Mouse (Mus musculus) ES-E14 (cell line): ENCODE measurements around the gene Limk1. TPM values are rescaled to one million over a fixed set of nuclear protein-coding genes. Genes with fewer than 3 reads are reported as not detected.
A peak's percentile ranks its signal among the peaks of the same experiment; 100 is the strongest.

ENCODE experiments used
- DNase-seq: peaks from one replicate; pipeline ENCODE4 v3.0.0-alpha.2; 2013; ENCODE audit warnings: low read depth, low spot score
- H3K27ac ChIP-seq: 2 replicates; pipeline ENCODE4 v1.5.1; 2012; ENCODE audit warnings: low read depth, mild to moderate bottlenecking, low read length, moderate library complexity, mixed read lengths; ENCODE audit not compliant: poor library complexity, insufficient read depth, severe bottlenecking
- H3K36me3 ChIP-seq: 2 replicates; pipeline ENCODE4 v1.6.1; 2012; ENCODE audit warnings: mild to moderate bottlenecking, low read length, moderate library complexity, mixed read lengths; ENCODE audit not compliant: control insufficient read depth, poor library complexity, insufficient read depth, severe bottlenecking
- H3K4me1 ChIP-seq, 2 experiments: fragments of 150-350 bp in 1 of 2; sonication (generic) in 1 of 2; 2 replicates each; pipeline ENCODE4 v1.6.1; 2012; ENCODE audit warnings: low read length in 2 of 2, mild to moderate bottlenecking in 1 of 2, mixed read lengths in 1 of 2; ENCODE audit not compliant: control insufficient read depth in 2 of 2, insufficient read depth in 2 of 2, poor library complexity in 1 of 2
- H3K4me3 ChIP-seq, 2 experiments: fragments of 150-350 bp in 1 of 2; sonication (generic) in 1 of 2; 2 replicates each; pipeline ENCODE4 v1.5.1; 2012; ENCODE audit warnings: low read length in 2 of 2, low read depth in 1 of 2, mild to moderate bottlenecking in 1 of 2, mixed read lengths in 1 of 2; ENCODE audit not compliant: insufficient read depth in 1 of 2, poor library complexity in 1 of 2, severe bottlenecking in 1 of 2
- H3K9ac ChIP-seq: 2 replicates; pipeline ENCODE4 v1.6.1; 2012; ENCODE audit warnings: low read depth, mild to moderate bottlenecking, low read length, mixed read lengths; ENCODE audit not compliant: poor library complexity, insufficient read depth, severe bottlenecking
- H3K9me3 ChIP-seq: fragments of 150-350 bp; sonication (generic); 2 replicates; pipeline ENCODE4 v1.6.1; 2012; ENCODE audit warnings: low read depth, mild to moderate bottlenecking, low read length; ENCODE audit not compliant: control insufficient read depth, insufficient read depth
- CHD2 ChIP-seq: IDR thresholded peaks from 2 replicates; pipeline ENCODE4 v1.6.1; 2014; ENCODE audit warnings: mild to moderate bottlenecking, low read depth, low read length, inconsistent platforms
- HCFC1 ChIP-seq: IDR thresholded peaks from 2 replicates; pipeline ENCODE4 v1.6.1; 2012; ENCODE audit warnings: low read length, inconsistent platforms, borderline replicate concordance; ENCODE audit not compliant: insufficient read depth
- MAFK ChIP-seq: IDR thresholded peaks from 2 replicates; pipeline ENCODE4 v1.6.1; 2014; ENCODE audit warnings: mild to moderate bottlenecking, low read depth, low read length, inconsistent platforms; ENCODE audit not compliant: insufficient read depth
- ZC3H11A ChIP-seq: IDR thresholded peaks from 2 replicates; pipeline ENCODE4 v1.6.1; 2012; ENCODE audit warnings: low read depth, mild to moderate bottlenecking, inconsistent platforms, low read length, borderline replicate concordance
- ZNF384 ChIP-seq: IDR thresholded peaks from 2 replicates; pipeline ENCODE4 v1.6.1; 2012; ENCODE audit warnings: low read depth, low read length, inconsistent platforms
- in situ Hi-C, 2 experiments: fragments of 600-800 bp; cut with MboI; formaldehyde crosslinking; loops; one replicate each; pipeline ENCODE4 v1.15.1; 2025; ENCODE audit warnings: low sequenced_read_pairs in 2 of 2, inconsistent platforms in 1 of 2; ENCODE audit not compliant: unreplicated experiment in 2 of 2
- total RNA-seq: library from RNA; depleted of rRNA; stranded (reverse); fragments of 300-350 nt; gene quantifications from 2 replicates; pipeline ENCODE4 v1.2.3, GENCODE M21; 2012; rRNA removed

The Limk1 gene
- total RNA-seq = 14.0 and 15.9 TPM in 2 replicates

GRCm38 (mm10) chr5:134688086-134688717 lies at the start of gene Limk1:
TSS of gene Limk1 (minus strand) at chr5:134688598.
- Histone ChIP-seq H3K4me1 (peaks cover 0 to 2% of the 10 kb centered on the region in 2 experiments; a peak in 2 of 4 replicates), H3K4me3 (peak within 1 kb of the TSS; percentile 81 to 94), H3K9ac (peak within 1 kb of the TSS; percentile 69), H3K27ac (no peak within 1 kb of the TSS), H3K9me3 (no peaks in the 10 kb centered on the region), H3K36me3 (no peaks in the 10 kb centered on the region; the same call in 1 of the 2 replicates)
- TF ChIP-seq ZNF384 = no peak
- TF ChIP-seq MAFK = no peak
- TF ChIP-seq HCFC1 = no peak
- TF ChIP-seq CHD2 = no peak
- no peak for TF ChIP-seq ZC3H11A
- in situ Hi-C loops = no loop called here
- no peak for DNase-seq

GRCm38 (mm10) chr5:134734920-134735319 lies 46.5 kb upstream of the Limk1 start:
- TF ChIP-seq ZNF384 = no peak
- TF ChIP-seq HCFC1 = no peak
- no peak for TF ChIP-seq MAFK
- no peak for TF ChIP-seq ZC3H11A
- TF ChIP-seq CHD2 = no peak
- Histone ChIP-seq H3K4me3 (no peak overlapping the region), H3K9ac (no peak overlapping the region), H3K27ac (no peak overlapping the region; the same call in 1 of the 2 replicates), H3K9me3 (no peaks in the 10 kb centered on the region), H3K4me1 (peaks cover under 1 to 2% of the 10 kb centered on the region in 2 experiments; a peak in 2 of 4 replicates), H3K36me3 (no peaks in the 10 kb centered on the region)
- in situ Hi-C loops = no loop called here
- no peak for DNase-seq

GRCm38 (mm10) chr5:134734072-134734471 lies 45.7 kb upstream of the Limk1 start:
- H3K27ac ChIP-seq = no peak overlapping the region
- TF ChIP-seq ZNF384 (no peak), MAFK (no peak), ZC3H11A (no peak), CHD2 (no peak), HCFC1 (no peak)
- no peaks in the 10 kb centered on the region for H3K36me3 ChIP-seq
- in situ Hi-C loops = no loop called here
- H3K9me3 ChIP-seq = no peaks in the 10 kb centered on the region
- H3K4me3 ChIP-seq = no peak overlapping the region
- no peak overlapping the region for H3K9ac ChIP-seq
- no peaks in the 10 kb centered on the region for H3K4me1 ChIP-seq
- DNase-seq = no peak

- in situ Hi-C loops = no loop called here
- no peak for DNase-seq
- no peak overlapping the region for H3K27ac ChIP-seq
- H3K36me3 ChIP-seq = no peaks in the 10 kb centered on the region
- H3K9me3 ChIP-seq = no peaks in the 10 kb centered on the region
- H3K4me3 ChIP-seq = no peak overlapping the region
- H3K9ac ChIP-seq = no peak overlapping the region
- no peak for TF ChIP-seq HCFC1
- no peak for TF ChIP-seq MAFK
- no peak for TF ChIP-seq ZNF384
- H3K4me1 ChIP-seq = no peaks in the 10 kb centered on the region
Measured at GRCm38 (mm10) chr5:134733241-134733640, 44.8 kb upstream of the Limk1 start.

GRCm38 (mm10) chr5:134729124-134729523 lies 40.7 kb upstream of the Limk1 start:
- no peak overlapping the region for H3K9ac ChIP-seq
- peaks cover 0 to 6% of the 10 kb centered on the region in 2 experiments; a peak in 1 of 4 replicates for H3K4me1 ChIP-seq
- no peak overlapping the region for H3K27ac ChIP-seq
- H3K4me3 ChIP-seq = no peak overlapping the region
- no peaks in the 10 kb centered on the region for H3K36me3 ChIP-seq
- no peak for DNase-seq
- no peak for TF ChIP-seq ZNF384
- no peak for TF ChIP-seq MAFK
- no peaks in the 10 kb centered on the region for H3K9me3 ChIP-seq
- in situ Hi-C loops = no loop called here
